In the genomic region with DNA sequence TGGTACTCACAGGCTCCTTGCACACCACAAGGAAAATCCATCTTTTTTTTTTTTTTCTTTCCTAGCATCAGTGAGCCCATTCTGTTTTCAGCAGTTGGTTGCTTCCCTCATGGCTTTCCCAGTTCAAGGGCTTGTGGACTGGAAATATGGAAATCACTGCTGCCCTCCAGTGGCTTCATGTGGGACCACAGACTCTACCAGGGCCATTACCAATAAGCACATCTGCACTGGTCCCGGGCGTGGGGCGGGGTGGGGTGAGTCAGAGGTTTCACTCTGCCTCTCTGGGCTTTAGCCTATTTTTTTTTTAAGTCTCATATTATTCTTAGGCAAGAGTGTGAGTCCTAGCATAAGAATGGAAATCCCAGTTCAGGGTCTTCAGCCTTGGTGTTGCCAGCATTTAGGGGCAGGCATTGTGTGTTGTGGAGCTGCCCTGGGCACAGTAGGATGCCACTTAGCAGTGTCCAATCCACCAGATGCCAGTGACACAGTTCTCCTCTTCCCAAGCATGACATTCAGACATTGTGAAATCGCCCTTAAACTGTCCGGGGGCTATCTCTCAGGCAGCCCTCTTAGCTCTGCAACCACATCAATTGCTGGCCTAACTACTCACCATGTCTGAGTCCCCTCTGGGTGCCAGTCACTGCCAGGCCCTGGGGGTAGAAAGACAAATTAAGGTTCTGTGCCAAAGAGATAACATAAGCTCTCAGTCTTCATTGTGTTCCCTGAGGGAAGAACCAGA, we compare ENCODE assay signal across 8 mouse cellular contexts.
DNase-seq lines count a peak whose midpoint lies in the region; ATAC-seq lines count a peak whose summit lies in the region.

No protein-coding gene starts in this region.

- intact Hi-C loops in gastrocnemius, postnatal 36 days (cut with DNase I): loop anchor here (10.0 kb wide), 1 partner anchor 308 kb away; no protein-coding TSS in a partner anchor
- intact Hi-C loops in left cerebral cortex, postnatal 14 days (cut with DNase I): no loop called here

- ATAC-seq in intestine, embryonic 14.5 days (replicated peaks; ENCODE audit: low FRiP score, low TSS enrichment, low read depth): peak; percentile 33; the same call in 1 of the 2 replicates
- ATAC-seq in midbrain, embryonic 13.5 days: peak; percentile 53

- no peak overlapping the region for H3K9ac ChIP-seq in intestine, embryonic 14.5 days (ENCODE audit: low read length)
- no peak overlapping the region for H3K9ac ChIP-seq in midbrain, embryonic 13.5 days (replicated peaks)

- 61% methylated on average over 5 of the region's 5 CpGs for WGBS in intestine, embryonic 14.5 days
- WGBS in midbrain, embryonic 13.5 days: 53% methylated on average over 5 of the region's 5 CpGs

- H3K27ac ChIP-seq in intestine, embryonic 14.5 days (ENCODE audit: low read depth): no peak overlapping the region
- H3K27ac ChIP-seq in midbrain, embryonic 13.5 days: no peak overlapping the region

- H3K4me1 ChIP-seq in intestine, embryonic 14.5 days (replicated peaks; ENCODE audit: control insufficient read depth, insufficient read depth, low read length): peaks cover 9% of the 10 kb centered on the region; the same call in 1 of the 2 replicates
- H3K4me1 ChIP-seq in midbrain, embryonic 13.5 days (replicated peaks): peaks cover 8% of the 10 kb centered on the region; the same call in 1 of the 2 replicates

- H3K9me3 ChIP-seq in intestine, embryonic 14.5 days (ENCODE audit: control insufficient read depth, low read length): no peaks in the 10 kb centered on the region
- no peaks in the 10 kb centered on the region for H3K9me3 ChIP-seq in midbrain, embryonic 13.5 days

- no peak overlapping the region for H3K4me3 ChIP-seq in intestine, embryonic 14.5 days (ENCODE audit: low read depth, low read length)
- no peak overlapping the region for H3K4me3 ChIP-seq in midbrain, embryonic 13.5 days (replicated peaks)

- H3K4me2 ChIP-seq in intestine, embryonic 14.5 days (ENCODE audit: low read length): no peak overlapping the region
- H3K4me2 ChIP-seq in midbrain, embryonic 13.5 days (replicated peaks): no peak overlapping the region

- H3K27me3 ChIP-seq in intestine, embryonic 14.5 days (replicated peaks; ENCODE audit: control insufficient read depth, insufficient read depth, low read length): no peaks in the 10 kb centered on the region
- peaks cover 28% of the 10 kb centered on the region for H3K27me3 ChIP-seq in midbrain, embryonic 13.5 days
- H3K27me3 ChIP-seq in splenic B cell, adult 2 months (ENCODE audit: control insufficient read depth, insufficient read depth, low read length, poor library complexity, severe bottlenecking): no peaks in the 10 kb centered on the region

- DNase-seq in A20 (ENCODE audit: low read depth, low spot score): peak; percentile 56
- DNase-seq in adrenal gland, postnatal 10 days: peak; percentile 79
- peak; percentile 81 for DNase-seq in embryo, embryonic 11 days
- DNase-seq in gastrocnemius, postnatal 36 days: peak; percentile 83 to 86
- peak; percentile 76 for DNase-seq in intestine, embryonic 14.5 days (ENCODE audit: low spot score)
- peak; percentile 80 to 84 for DNase-seq in left cerebral cortex, postnatal 14 days (ENCODE audit: low spot score in 2 of 2)
- DNase-seq in splenic B cell, adult 2 months (ENCODE audit: low read depth, low spot score): peak; percentile 26

- no peaks in the 10 kb centered on the region for H3K36me3 ChIP-seq in intestine, embryonic 14.5 days (ENCODE audit: control insufficient read depth, insufficient read depth, low read length)
- peaks cover 29% of the 10 kb centered on the region; the same call in 1 of the 2 replicates for H3K36me3 ChIP-seq in midbrain, embryonic 13.5 days
- no peaks in the 10 kb centered on the region for H3K36me3 ChIP-seq in splenic B cell, adult 2 months (ENCODE audit: control insufficient read depth, insufficient read depth, low read length, poor library complexity, severe bottlenecking)

Comparison
In these comparisons a context has a peak if more than half of its experiments do, and no peak if none do; other contexts are left out.
1. DNase-seq: peak in every context shown above with its lines; median percentile 84 in gastrocnemius, postnatal 36 days; 82 in left cerebral cortex, postnatal 14 days; 81 in embryo, embryonic 11 days; 79 in adrenal gland, postnatal 10 days; 76 in intestine, embryonic 14.5 days; 56 in A20; 26 in splenic B cell, adult 2 months.